Mouse (Mus musculus): ENCODE measurements at regions not wholly inside any gene's neighbourhood (a gene's known extent, or its start where the extent isn't known, plus 50 kb on each side); places are given as distances from the start of the nearest gene placed in this dataset.

DNA sequence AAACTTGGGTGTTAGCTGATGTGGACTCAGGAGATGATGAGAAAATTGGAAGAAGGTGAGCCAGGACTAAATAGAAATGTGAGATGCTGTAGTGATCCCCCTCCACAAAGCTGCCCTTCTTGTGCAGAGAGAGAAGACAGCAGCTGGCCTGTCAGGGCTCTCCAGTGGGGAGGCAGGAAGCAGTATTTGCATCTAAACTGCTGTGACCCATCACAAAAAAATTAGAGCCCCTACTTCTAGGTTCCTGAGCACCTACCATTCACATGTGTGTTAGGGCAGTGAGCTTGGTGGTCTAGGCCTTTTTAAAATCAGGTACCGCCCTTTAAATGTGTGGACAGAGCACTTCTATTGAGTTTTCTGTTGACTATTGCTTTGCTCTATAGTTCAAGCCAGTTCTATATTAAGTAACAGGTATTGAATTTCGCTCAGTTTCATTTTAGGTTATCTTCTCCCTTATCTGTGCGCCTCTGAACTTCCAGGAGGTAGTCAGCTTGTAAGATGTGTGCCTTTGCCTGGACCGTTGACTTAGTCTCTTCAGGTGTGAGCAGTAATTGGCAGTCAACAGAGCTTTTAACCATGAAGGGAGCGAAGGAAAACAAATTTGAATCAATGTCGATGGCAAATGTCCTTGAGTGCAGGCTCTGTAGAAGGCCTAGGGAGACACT lies 174.1 kb upstream of the Map3k1 start:
- WGBS = 78% methylated on average over 6 of the region's 6 CpGs
- peaks cover 19% of the 10 kb centered on the region for H3K4me1 ChIP-seq
- H3K9ac ChIP-seq = no peak overlapping the region
- no peaks in the 10 kb centered on the region for H3K36me3 ChIP-seq
- no peak overlapping the region for H3K4me2 ChIP-seq (replicated peaks)
- H3K27ac ChIP-seq = no peak overlapping the region
- H3K4me3 ChIP-seq = no peak overlapping the region
- no peaks in the 10 kb centered on the region for H3K9me3 ChIP-seq
- ATAC-seq (ENCODE audit: insufficient number of reproducible peaks, insufficient read depth, low FRiP score, low TSS enrichment) = no peak
- no peaks in the 10 kb centered on the region for H3K27me3 ChIP-seq

DNA sequence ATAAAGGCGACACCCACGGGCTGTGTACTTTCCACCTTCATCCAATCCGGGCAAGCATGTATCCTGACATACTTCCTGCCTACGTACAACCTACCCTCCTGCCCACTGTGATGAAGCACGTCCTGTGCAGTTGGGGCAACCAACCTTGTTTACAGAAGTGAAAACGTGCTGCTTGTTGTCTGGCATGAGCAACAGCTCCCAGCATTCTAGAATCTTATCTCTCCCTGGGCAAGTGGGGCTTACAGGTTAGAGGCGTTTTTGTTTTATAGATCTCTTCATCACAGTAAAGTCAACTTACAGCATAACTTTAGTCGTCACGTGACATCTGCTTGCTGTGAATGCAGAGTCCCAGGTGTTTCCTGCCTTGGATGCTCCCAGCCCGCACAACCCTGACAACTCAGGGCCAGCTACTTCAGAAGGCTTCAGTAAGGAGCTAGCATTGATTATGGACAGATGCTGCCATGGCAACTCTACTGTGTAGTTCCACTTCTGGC lies 175.3 kb upstream of the Map3k1 start:
- Histone ChIP-seq H3K27me3 (no peaks in the 10 kb centered on the region), H3K36me3 (no peaks in the 10 kb centered on the region), H3K4me3 (no peak overlapping the region), H3K27ac (no peak overlapping the region), H3K9me3 (no peaks in the 10 kb centered on the region), H3K4me2 (replicated peaks) (no peak overlapping the region), H3K4me1 (peaks cover 12% of the 10 kb centered on the region), H3K9ac (no peak overlapping the region)
- ATAC-seq (ENCODE audit: insufficient number of reproducible peaks, insufficient read depth, low FRiP score, low TSS enrichment) = no peak
- WGBS = 67% methylated on average over 10 of the region's 10 CpGs

DNA sequence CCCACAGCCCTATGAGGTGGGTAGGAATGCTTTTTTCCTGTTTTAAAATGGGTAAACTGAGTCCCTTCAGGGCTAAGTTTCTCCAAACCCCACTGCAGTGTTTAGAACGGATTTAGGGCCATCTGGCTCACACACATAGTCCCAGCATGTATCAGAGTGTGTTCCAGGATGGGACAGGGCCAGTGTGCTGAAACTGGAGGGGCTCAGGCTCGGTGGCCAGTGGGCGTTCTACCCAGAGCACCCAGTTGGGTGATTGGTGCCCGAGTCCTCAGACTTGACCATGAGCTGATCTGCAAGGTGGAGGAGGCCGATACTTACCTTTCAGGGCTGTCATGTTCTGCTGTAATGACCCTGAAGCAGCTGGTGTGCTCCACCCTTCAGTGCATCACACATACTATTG lies 176.6 kb upstream of the Map3k1 start:
- Histone ChIP-seq H3K4me2 (replicated peaks) (no peak overlapping the region), H3K9me3 (no peaks in the 10 kb centered on the region), H3K4me3 (no peak overlapping the region), H3K36me3 (no peaks in the 10 kb centered on the region), H3K9ac (no peak overlapping the region), H3K27me3 (no peaks in the 10 kb centered on the region), H3K4me1 (no peaks in the 10 kb centered on the region), H3K27ac (no peak overlapping the region)
- no peak for ATAC-seq (ENCODE audit: insufficient number of reproducible peaks, insufficient read depth, low FRiP score, low TSS enrichment)
- WGBS = 81% methylated on average over 5 of the region's 5 CpGs

DNA sequence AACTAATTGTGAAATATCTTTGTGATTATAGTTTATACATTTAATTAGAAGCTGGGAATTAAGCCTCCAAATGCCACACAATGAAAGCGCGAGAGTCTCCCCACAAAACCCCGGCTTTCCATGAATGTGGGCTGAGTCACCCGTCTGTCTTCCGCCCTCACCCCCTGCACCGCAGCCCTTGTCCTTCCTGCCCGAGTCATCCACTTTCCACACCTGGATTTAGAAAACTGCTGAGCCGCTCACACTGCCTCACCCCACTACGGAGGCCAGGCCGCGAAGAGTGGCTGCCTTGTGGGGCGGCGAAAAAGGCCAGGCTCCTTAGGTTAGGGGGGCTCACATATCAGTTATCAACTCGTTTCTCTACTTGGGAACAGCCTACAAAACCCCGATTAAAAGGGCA lies 177.9 kb upstream of the Map3k1 start:
- Histone ChIP-seq H3K9me3 (no peaks in the 10 kb centered on the region), H3K4me2 (replicated peaks) (no peak overlapping the region), H3K9ac (no peak overlapping the region), H3K27ac (no peak overlapping the region), H3K27me3 (no peaks in the 10 kb centered on the region), H3K4me3 (no peak overlapping the region), H3K36me3 (no peaks in the 10 kb centered on the region), H3K4me1 (no peaks in the 10 kb centered on the region)
- ATAC-seq (ENCODE audit: insufficient number of reproducible peaks, insufficient read depth, low FRiP score, low TSS enrichment) = no peak
- WGBS = 80% methylated on average over 15 of the region's 15 CpGs

DNA sequence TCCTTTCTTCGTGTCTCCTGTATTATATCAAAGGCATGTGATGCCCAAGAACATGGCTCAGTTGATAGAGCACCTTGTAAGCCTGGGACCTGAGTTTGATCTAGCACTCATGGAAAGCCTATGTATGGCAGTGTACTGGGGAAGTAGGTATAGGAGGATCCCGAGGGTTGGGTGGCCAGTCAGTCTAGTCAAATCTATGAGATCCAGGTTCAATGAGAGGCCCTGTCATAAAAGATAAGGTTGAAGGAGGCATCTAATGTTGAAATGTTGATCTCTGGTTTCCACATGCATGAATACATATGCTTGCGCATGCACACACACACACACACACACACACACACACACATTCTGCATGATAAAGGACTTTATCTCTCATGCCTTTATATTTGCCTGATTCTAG lies 178.6 kb upstream of the Map3k1 start:
- no peak overlapping the region for H3K9ac ChIP-seq
- H3K27me3 ChIP-seq = no peaks in the 10 kb centered on the region
- ATAC-seq (ENCODE audit: insufficient number of reproducible peaks, insufficient read depth, low FRiP score, low TSS enrichment) = no peak
- H3K27ac ChIP-seq = no peak overlapping the region
- WGBS = 91% methylated on average over 3 of the region's 3 CpGs
- no peak overlapping the region for H3K4me3 ChIP-seq
- no peaks in the 10 kb centered on the region for H3K36me3 ChIP-seq
- no peaks in the 10 kb centered on the region for H3K4me1 ChIP-seq
- H3K4me2 ChIP-seq (replicated peaks) = no peak overlapping the region
- no peaks in the 10 kb centered on the region for H3K9me3 ChIP-seq

DNA sequence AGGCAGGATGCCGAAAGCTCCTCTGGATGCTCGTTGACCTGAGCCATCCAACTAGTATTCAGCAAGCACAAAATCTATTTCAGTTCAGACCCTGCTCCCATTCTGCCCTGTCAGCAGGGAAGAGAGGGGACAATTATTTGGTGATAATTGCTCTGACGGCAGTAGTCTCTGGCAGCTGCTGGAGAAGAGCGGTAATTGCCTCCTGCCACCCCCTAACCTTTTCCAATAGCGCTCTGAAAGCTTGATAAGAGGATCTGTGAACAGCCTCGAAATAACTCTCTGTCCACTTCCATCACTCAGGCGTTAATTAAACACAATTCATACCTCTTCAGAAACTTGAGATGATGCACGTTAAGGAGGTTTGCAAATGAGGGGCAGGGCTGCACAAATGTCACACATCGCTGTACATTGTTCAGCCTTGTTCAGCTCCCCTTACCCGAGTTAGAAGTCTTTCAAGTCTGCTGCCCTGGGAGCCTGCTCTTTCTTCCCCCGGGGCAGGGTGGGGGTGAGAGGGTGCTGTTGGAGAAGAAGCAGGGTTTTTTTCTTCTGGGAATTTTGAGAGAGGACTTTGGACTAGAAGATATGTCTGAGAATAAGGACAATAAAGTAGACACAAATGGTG lies 182.2 kb upstream of the Map3k1 start:
- H3K27me3 ChIP-seq = no peaks in the 10 kb centered on the region
- no peak overlapping the region for H3K9ac ChIP-seq
- no peak for ATAC-seq (ENCODE audit: insufficient number of reproducible peaks, insufficient read depth, low FRiP score, low TSS enrichment)
- H3K4me2 ChIP-seq (replicated peaks) = no peak overlapping the region
- H3K4me3 ChIP-seq = no peak overlapping the region
- no peaks in the 10 kb centered on the region for H3K4me1 ChIP-seq
- no peaks in the 10 kb centered on the region for H3K9me3 ChIP-seq
- WGBS = 27% methylated on average over 11 of the region's 11 CpGs
- H3K27ac ChIP-seq = no peak overlapping the region
- no peaks in the 10 kb centered on the region for H3K36me3 ChIP-seq

DNA sequence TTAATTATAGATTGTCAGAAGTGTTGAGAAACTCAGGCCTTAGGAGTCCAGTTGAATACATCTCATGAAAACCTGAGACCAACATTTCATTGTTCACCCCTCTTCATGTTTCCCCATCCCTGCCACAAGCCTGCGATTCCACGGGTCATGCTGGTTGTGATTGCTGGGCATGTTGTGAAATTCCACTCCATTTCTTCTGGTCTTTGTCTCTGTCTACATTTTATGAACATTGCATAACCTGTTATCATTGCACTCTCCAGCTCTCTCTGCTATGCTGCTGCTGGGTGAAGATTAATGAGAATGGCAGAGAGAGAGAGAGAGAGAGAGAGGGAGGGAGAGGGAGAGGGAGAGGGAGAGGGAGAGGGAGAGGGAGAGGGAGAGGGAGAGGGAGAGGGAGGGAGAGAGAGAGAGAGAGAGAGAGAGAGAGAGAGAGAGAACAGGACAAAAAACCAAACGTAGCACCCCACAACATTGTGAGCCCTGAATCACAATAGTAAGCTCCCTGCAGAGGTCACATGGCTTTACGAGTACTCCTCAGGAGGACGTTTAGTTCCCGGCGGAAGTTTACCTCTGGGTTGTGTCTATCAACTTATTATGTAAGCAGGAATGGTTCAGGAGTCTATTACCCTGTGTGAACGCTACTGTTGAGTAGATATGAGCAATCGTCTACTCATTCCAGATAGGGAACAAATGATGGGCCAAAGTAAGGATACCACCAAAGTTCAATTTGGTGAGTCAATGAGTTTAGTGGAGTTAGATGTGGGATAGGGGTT lies 183.5 kb upstream of the Map3k1 start:
- Histone ChIP-seq H3K4me3 (no peak overlapping the region), H3K27me3 (no peaks in the 10 kb centered on the region), H3K27ac (no peak overlapping the region), H3K36me3 (no peaks in the 10 kb centered on the region), H3K9ac (no peak overlapping the region), H3K4me2 (replicated peaks) (no peak overlapping the region), H3K4me1 (no peaks in the 10 kb centered on the region), H3K9me3 (no peaks in the 10 kb centered on the region)
- ATAC-seq (ENCODE audit: insufficient number of reproducible peaks, insufficient read depth, low FRiP score, low TSS enrichment) = no peak
- 84% methylated on average over 9 of the region's 9 CpGs for WGBS

DNA sequence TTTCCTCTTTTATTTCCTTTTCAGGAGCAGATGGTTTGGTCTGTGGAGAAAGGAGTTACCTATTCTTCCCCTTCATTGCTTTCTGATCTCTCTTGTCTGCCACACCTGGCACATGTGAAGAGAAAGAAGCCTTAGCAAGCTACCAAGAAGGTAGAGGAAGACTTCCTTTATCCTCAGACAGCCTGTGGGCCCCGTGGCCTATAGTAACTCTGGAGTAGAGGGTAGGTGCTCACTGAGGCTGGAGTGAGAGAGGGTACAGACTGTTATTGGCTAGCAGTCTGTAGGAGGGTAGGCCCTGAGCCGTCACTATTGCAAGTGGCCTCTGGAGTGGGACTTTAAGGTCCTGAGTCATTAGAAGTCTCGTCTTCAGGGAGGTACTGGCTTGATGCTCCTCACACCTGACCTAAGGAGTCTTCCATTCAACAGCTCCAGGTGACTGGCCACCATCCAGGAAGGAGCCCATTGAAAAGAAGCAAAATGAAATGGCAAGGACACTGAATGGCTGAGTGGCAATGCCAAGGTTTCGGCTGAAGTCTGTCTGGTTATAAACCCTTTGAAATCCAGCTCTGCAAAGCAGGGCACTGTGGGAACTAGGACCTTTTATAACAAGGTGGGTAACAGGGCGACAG lies 186.2 kb upstream of the Map3k1 start:
- no peak overlapping the region for H3K4me2 ChIP-seq (replicated peaks)
- H3K4me1 ChIP-seq = no peaks in the 10 kb centered on the region
- no peaks in the 10 kb centered on the region for H3K27me3 ChIP-seq
- ATAC-seq (ENCODE audit: insufficient number of reproducible peaks, insufficient read depth, low FRiP score, low TSS enrichment) = no peak
- no peak overlapping the region for H3K4me3 ChIP-seq
- no peak overlapping the region for H3K9ac ChIP-seq
- WGBS = 90% methylated on average over 5 of the region's 5 CpGs
- H3K9me3 ChIP-seq = no peaks in the 10 kb centered on the region
- no peaks in the 10 kb centered on the region for H3K36me3 ChIP-seq
- no peak overlapping the region for H3K27ac ChIP-seq

DNA sequence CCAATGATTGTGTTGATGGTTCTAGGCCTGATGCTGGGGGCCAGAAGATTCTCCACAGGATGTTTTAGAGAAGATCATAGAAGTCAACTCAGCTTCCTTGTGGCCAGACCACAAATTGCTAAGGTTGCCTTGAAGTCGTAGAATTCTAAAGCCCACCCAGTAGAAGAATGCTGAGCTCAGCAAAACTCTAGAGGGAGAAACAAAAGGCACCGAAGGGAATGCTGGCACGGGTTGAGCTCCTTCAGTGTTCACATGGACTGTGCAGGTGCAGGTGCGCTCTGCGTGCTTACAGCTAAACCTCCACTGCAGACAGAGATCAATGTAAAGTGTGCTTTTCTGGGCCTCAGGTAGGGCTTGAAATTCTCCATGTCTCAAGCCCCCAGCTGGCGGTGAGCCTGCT lies 186.9 kb upstream of the Map3k1 start:
- Histone ChIP-seq H3K27me3 (no peaks in the 10 kb centered on the region), H3K27ac (no peak overlapping the region), H3K9ac (no peak overlapping the region), H3K4me1 (0 out of 2 replicates have a peak, but pooled peaks cover 3% of the 10 kb centered on the region), H3K4me2 (replicated peaks) (no peak overlapping the region), H3K36me3 (no peaks in the 10 kb centered on the region), H3K4me3 (no peak overlapping the region), H3K9me3 (no peaks in the 10 kb centered on the region)
- 74% methylated on average over 6 of the region's 6 CpGs for WGBS
- no peak for ATAC-seq (ENCODE audit: insufficient number of reproducible peaks, insufficient read depth, low FRiP score, low TSS enrichment)

DNA sequence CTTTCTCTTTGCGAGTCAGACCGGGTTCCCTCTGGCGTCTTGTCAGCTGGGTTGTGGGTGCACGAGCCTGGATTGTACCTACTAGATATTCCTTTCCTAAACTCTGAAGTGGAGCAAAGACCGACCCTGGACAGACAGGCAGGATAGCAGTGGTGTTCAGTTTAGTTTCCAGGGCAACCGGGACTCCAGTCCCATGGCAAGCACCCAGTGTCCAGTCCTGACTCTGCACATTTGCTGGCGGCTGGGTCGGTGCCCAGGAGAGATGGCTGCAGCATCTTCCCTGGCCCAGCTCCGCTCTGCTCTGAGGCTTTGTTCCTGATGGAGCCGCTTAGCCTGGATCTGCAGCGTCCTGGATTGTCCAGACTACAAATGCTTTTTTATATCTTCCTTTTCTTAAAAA lies 188.1 kb upstream of the Map3k1 start:
- no peaks in the 10 kb centered on the region for H3K27me3 ChIP-seq

DNA sequence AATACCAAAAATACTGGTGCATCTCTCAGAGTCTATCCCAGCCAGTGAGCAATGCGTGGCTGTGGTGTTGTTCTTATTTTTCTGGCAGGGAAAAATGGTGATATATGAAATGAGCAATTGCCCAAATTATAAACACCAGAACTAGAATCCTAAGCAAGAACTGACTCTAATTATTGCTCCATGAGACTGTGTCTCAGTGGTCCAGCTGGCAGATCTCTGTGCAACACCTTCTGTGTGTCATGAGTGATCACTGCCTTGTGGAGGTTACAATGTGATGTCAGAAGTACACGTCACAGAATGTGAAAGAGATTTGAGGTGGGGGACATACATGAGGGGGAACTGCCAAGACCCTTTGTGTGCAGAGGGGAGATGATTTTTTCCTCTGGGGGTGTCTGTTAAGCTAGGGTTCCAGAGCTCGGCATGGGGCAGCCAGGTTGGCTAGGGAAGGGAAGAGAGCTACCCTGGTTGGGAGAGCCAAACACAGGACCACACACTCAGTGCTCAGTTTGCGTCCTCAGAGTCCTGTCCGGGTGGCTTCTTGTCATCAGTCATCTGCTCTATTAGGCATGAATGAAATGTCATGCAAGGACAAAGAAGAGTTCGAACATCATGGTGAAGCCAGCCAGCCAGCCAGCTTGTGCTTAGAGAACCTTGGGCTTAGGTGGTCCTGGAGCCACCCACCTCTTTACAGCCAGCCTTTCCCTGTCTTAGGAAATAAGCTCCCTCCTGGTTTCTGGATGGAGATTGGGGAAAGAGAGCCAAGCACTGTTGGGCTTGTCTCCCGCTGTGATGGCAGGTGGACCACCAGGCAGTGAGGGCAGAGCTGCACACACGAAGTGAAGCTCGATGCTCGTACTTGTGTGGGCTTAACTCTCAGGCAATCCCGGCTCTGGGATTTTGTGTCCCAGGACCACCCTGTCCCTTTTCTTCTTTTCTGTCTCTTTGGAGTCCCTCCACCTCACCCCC lies 189.5 kb upstream of the Map3k1 start:
- no peak overlapping the region for H3K4me3 ChIP-seq
- no peaks in the 10 kb centered on the region for H3K27me3 ChIP-seq
- no peaks in the 10 kb centered on the region for H3K36me3 ChIP-seq
- no peaks in the 10 kb centered on the region for H3K9me3 ChIP-seq
- no peak overlapping the region for H3K4me2 ChIP-seq (replicated peaks)
- WGBS = 80% methylated on average over 11 of the region's 11 CpGs
- no peak overlapping the region for H3K27ac ChIP-seq
- no peak overlapping the region for H3K9ac ChIP-seq
- H3K4me1 ChIP-seq = peaks cover 16% of the 10 kb centered on the region; the same call in 1 of the 2 replicates
- ATAC-seq (ENCODE audit: insufficient number of reproducible peaks, insufficient read depth, low FRiP score, low TSS enrichment) = no peak

More for the DNA sequence above, 188.1 kb upstream of the Map3k1 start:
- H3K4me1 ChIP-seq = peaks cover 9% of the 10 kb centered on the region; the same call in 1 of the 2 replicates
- H3K9ac ChIP-seq = no peak overlapping the region
- no peak overlapping the region for H3K4me2 ChIP-seq (replicated peaks)
- H3K4me3 ChIP-seq = no peak overlapping the region
- H3K9me3 ChIP-seq = no peaks in the 10 kb centered on the region
- WGBS = 86% methylated on average over 11 of the region's 11 CpGs
- H3K27ac ChIP-seq = no peak overlapping the region
- no peaks in the 10 kb centered on the region for H3K36me3 ChIP-seq
- no peak for ATAC-seq (ENCODE audit: insufficient number of reproducible peaks, insufficient read depth, low FRiP score, low TSS enrichment)

All from embryonic facial prominence, embryonic 12.5 days (tissue).